ENCODE assay signal across 15 mouse cellular contexts in genomic region chr11:121306608-121307007, GRCm38 (mm10). TPM values are rescaled to one million over a fixed set of nuclear protein-coding genes. Genes with fewer than 3 reads are reported as not detected.
DNase-seq lines count a peak whose midpoint lies in the region.
"Had no signal": no experiment of that assay in that cellular context is flagged by ENCODE, and none has a peak within 500 bp of the region (broad histone marks: within the 10 kb centered on the region; RNA-seq: fewer than 3 reads in every experiment).

No protein-coding gene starts in this region.

- DNase-seq in layer of hippocampus, adult 11-12 months (ENCODE audit: low spot score): peak; percentile 36
- DNase-seq in layer of hippocampus, postnatal 14 days (ENCODE audit: low spot score in 2 of 2): no peak
- peak; percentile 61 to 71 for DNase-seq in right cerebral cortex, adult 2 months (ENCODE audit: low spot score in 2 of 2)
- DNase-seq in right cerebral cortex, postnatal 4 days: no peak
- peak; percentile 62 to 66 for DNase-seq in frontal cortex, postnatal 36 days (ENCODE audit: low spot score in 2 of 2)
- peak; percentile 66 for DNase-seq in right cerebral cortex, postnatal 25 days
- no peak for DNase-seq in embryo, embryonic 10 days (ENCODE audit: low spot score)
- DNase-seq: adrenal gland, adult 2 months; adrenal gland, postnatal 25 days; cerebellum, adult 11 months; cerebellum, adult 8-10 months; gastrocnemius, adult 2 months; gastrocnemius, postnatal 25 days; heart, postnatal 10 days; heart, postnatal 4 days had no signal

RNA-seq across cellular contexts. Expression of gene Foxk2, which starts 46.8 kb away (rescaled TPM):
- 10 to 100 TPM; 95.9 to 97.3 TPM for total RNA-seq in layer of hippocampus, postnatal 14 days (2021)

RNA-seq across cellular contexts. Expression of gene Wdr45b, which starts 47.6 kb away (rescaled TPM):
- total RNA-seq in layer of hippocampus, postnatal 14 days (2021): 10 to 100 TPM; 57.1 to 62.8 TPM

Comparison
In these comparisons a context has a peak if more than half of its experiments do, and no peak if none do; other contexts are left out.
1. DNase-seq: peak in layer of hippocampus, adult 11-12 months (single experiment), right cerebral cortex, adult 2 months (2 of 2), frontal cortex, postnatal 36 days (2 of 2) and right cerebral cortex, postnatal 25 days (single experiment); none in layer of hippocampus, postnatal 14 days (0 of 2), right cerebral cortex, postnatal 4 days (single experiment) and embryo, embryonic 10 days (single experiment).